Mouse (Mus musculus) limb, embryonic 10.5 days (tissue): ENCODE measurements at regions not wholly inside any gene's neighbourhood (a gene's known extent, or its start where the extent isn't known, plus 50 kb on each side); places are given as distances from the start of the nearest gene placed in this dataset.

ENCODE experiments used
- DNase-seq: peaks from one replicate; pipeline ENCODE4 v3.0.0-alpha.2; 2017; ENCODE audit warnings: low spot score
- H3K27ac ChIP-seq: fragments of 300-500 bp; sonication (generic); 2 replicates; pipeline ENCODE4 v1.5.1; 2016; ENCODE audit warnings: mild to moderate bottlenecking
- H3K27me3 ChIP-seq: fragments of 300-500 bp; sonication (generic); 2 replicates; pipeline ENCODE4 v1.6.1; 2016; ENCODE audit warnings: low read depth, mild to moderate bottlenecking; ENCODE audit not compliant: poor library complexity, severe bottlenecking
- H3K36me3 ChIP-seq: fragments of 300-500 bp; sonication (generic); 2 replicates; pipeline ENCODE4 v1.6.1; 2016; ENCODE audit warnings: mild to moderate bottlenecking, moderate library complexity
- H3K4me1 ChIP-seq: fragments of 300-500 bp; sonication (generic); 2 replicates; pipeline ENCODE4 v1.6.1; 2016
- H3K4me3 ChIP-seq: fragments of 300-500 bp; sonication (generic); 2 replicates; pipeline ENCODE4 v1.5.1; 2016; ENCODE audit warnings: mild to moderate bottlenecking, moderate library complexity
- H3K9me3 ChIP-seq: fragments of 300-500 bp; sonication (generic); replicated peaks from 2 replicates; pipeline ENCODE4 v1.6.1; 2016; ENCODE audit warnings: mild to moderate bottlenecking
- WGBS: fragments of 180-500 bp; shearing (Covaris S2); methylation state at CpG from one replicate; pipeline ENCODE4 v1.1.7; 2016; 5-methylcytosine and 5-hydroxymethylcytosine counted together

DNA sequence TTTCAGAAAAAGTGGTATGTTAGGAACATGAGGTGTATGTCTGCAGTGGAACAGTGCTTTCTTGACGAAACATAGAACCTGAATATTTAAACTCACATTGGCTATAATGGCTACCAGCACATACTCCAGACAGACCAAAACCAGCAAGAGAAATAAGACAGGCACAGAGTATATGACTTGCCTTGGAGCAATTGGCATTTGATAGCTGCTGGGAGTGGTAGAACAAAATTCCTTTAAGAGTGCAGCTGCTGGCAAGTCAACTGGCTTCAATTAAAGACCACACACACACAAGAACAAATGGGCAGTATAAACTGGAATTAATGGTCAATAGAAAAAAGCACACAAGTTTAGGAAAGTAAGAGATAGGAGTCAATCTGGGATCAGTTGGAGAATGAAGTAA, 732.3 kb downstream of the Sis start:
- H3K36me3 ChIP-seq = no peaks in the 10 kb centered on the region
- WGBS = 75% methylated on average over 1 of the region's 1 CpGs
- H3K4me3 ChIP-seq = no peak overlapping the region
- H3K27ac ChIP-seq = no peak overlapping the region
- no peaks in the 10 kb centered on the region for H3K4me1 ChIP-seq
- H3K9me3 ChIP-seq = no peaks in the 10 kb centered on the region
- peak; percentile 30 for DNase-seq
- no peaks in the 10 kb centered on the region for H3K27me3 ChIP-seq

DNA sequence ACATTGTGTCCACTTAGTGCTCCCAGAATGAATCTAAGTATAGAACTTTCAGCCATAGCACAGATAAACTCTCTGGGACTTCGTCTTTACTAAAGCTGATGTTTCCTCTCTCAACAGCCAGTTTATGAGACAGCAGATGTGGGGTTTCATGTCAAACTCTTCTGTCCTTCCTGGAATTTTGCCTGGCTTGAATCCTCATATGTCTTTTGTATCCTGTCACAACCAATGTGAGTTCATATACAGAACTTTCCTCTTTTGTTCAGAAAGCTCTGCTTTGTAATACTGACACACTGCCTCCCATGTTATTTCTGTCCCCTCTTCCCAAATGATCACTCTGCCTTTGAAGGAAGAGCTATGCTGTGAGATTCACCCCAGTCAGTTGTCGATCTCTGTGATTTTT, 739.8 kb downstream of the Sis start:
- Histone ChIP-seq H3K9me3 (no peaks in the 10 kb centered on the region), H3K4me1 (no peaks in the 10 kb centered on the region), H3K27me3 (no peaks in the 10 kb centered on the region), H3K36me3 (no peaks in the 10 kb centered on the region), H3K27ac (no peak overlapping the region), H3K4me3 (no peak overlapping the region)
- no peak for DNase-seq
- 86% methylated on average over 2 of the region's 2 CpGs for WGBS
